Mouse (Mus musculus) left cerebral cortex, adult 8-10 months (tissue): Measurements from ENCODE around the gene Exosc10. TPM values are rescaled to one million over a fixed set of nuclear protein-coding genes. Genes with fewer than 3 reads are reported as not detected.

ENCODE experiments used
- DNase-seq, 2 experiments: peaks; one replicate each; pipeline ENCODE4 v3.0.0; 2022; ENCODE audit warnings: low spot score in 2 of 2
- total RNA-seq, 4 experiments: library from RNA; stranded (reverse); gene quantifications; 2 replicates each; pipeline ENCODE4 v1.2.4; 2022

Gene Exosc10
- total RNA-seq, 4 experiments from 2014 or later: 47.1 to 49.6 (median 48.2) TPM

- DNase-seq: no peak
These were observed 12.6 kb downstream of the Exosc10 start for GRCm38 (mm10) chr4:148570693-148571295.

GRCm38 (mm10) chr4:148573222-148573621 is 15.0 kb downstream of the Exosc10 start:
- no peak for DNase-seq

GRCm38 (mm10) chr4:148580765-148581164 is 22.5 kb downstream of the Exosc10 start:
- no peak for DNase-seq

- DNase-seq: no peak
These were observed 23.2 kb downstream of the Exosc10 start for GRCm38 (mm10) chr4:148581422-148581821.

- DNase-seq: no peak
These were observed 25.0 kb downstream of the Exosc10 start for GRCm38 (mm10) chr4:148583257-148583656.

- no peak for DNase-seq
These were observed 28.4 kb downstream of the Exosc10 start for GRCm38 (mm10) chr4:148586648-148587047.

GRCm38 (mm10) chr4:148588793-148589192 is 30.6 kb downstream of the Exosc10 start:
- DNase-seq: no peak

- no peak for DNase-seq
These were observed 31.3 kb downstream of the Exosc10 start for GRCm38 (mm10) chr4:148589565-148589964.

GRCm38 (mm10) chr4:148590421-148591170 is 32.4 kb downstream of the Exosc10 start:
- DNase-seq: no peak

- DNase-seq: peak; percentile 85 to 99
These were observed 33.0 kb downstream of the Exosc10 start, which contains the start of gene Srm for GRCm38 (mm10) chr4:148591171-148591630. Srm (plus strand) TSS chr4:148591503.

- no peak for DNase-seq
These were observed 33.6 kb downstream of the Exosc10 start for GRCm38 (mm10) chr4:148591637-148592380.

- no peak for DNase-seq
These were observed 35.8 kb downstream of the Exosc10 start for GRCm38 (mm10) chr4:148593996-148594395.

GRCm38 (mm10) chr4:148595916-148596315 is 37.7 kb downstream of the Exosc10 start:
- no peak for DNase-seq

- DNase-seq: no peak
These were observed 38.5 kb downstream of the Exosc10 start for GRCm38 (mm10) chr4:148596731-148597130.

GRCm38 (mm10) chr4:148598826-148599225 is 40.6 kb downstream of the Exosc10 start:
- DNase-seq: no peak

GRCm38 (mm10) chr4:148600316-148600715 is 42.1 kb downstream of the Exosc10 start:
- DNase-seq: no peak

- DNase-seq: no peak
These were observed 43.6 kb downstream of the Exosc10 start for GRCm38 (mm10) chr4:148601871-148602270.

- no peak for DNase-seq
These were observed 44.3 kb downstream of the Exosc10 start, which contains the start of gene Masp2 for GRCm38 (mm10) chr4:148602357-148603120. Masp2 (plus strand) TSS chr4:148602554.

GRCm38 (mm10) chr4:148603376-148604139 is 45.3 kb downstream of the Exosc10 start:
- DNase-seq: peak in 1 of 2 experiments; percentile 39

- DNase-seq: peak in 1 of 2 experiments; percentile 83
These were observed 45.9 kb downstream of the Exosc10 start for GRCm38 (mm10) chr4:148604141-148604540.
